Mouse (Mus musculus) adipocyte (in vitro differentiated cells): ENCODE measurements around the gene Wdr90.

Source experiments
- DNase-seq: peaks from one replicate; pipeline ENCODE4 v3.0.0-alpha.2; 2016; ENCODE audit warnings: low spot score

Wdr90 gene

DNA sequence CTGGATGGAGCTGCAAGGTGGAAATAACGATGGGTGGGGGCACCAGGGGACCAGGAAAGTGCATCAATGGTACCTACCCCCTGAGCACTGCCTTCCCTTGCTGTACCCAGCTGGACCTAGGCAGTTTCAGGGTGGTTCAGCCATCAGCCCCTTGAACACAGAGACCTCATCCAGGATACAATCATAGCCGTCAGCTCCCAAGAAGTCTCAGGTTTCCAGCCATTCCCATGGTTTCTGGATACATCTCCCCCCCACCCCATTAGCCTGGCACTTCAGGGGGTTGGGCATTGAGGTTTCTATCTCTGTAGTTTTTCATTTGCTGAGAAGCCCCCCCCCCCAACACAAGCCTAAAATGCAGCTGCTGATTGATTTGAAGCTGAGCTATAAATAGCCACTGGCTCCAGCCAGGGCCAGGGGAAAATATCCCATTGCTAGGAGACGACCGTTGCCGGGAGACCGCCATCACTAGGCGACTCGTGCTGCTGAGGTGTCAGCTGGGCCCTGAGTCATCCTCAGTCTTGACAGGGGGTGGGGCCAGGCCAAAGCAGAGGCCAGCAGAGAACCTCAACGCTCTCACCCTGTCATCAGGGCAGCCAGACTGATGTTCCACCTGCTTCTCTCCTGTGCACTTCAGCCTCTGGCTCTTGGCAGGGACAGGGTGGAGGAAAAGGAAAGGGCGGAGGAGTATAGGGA, 58.3 kb downstream of the Wdr90 start:
- DNase-seq = no peak

DNA sequence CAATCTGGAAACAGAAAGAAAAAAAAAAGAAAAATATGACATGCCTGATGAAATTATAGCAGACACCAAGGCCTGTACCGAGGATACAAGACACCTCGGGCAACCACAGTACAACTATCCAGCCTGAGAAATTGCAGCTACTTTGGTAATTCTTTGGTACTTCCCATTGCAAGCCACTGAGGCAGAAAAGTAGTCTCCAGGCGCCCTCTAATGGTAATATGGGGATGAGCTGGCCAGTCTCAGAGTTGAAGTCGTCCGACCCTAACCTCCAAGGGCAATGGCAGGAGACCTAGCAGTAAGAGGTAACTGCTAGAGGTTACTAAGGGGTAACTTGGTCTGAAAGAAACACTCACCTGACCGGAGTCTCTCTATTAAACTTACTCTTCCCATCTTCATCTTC, 60.3 kb downstream of the Wdr90 start:
- DNase-seq = peak; percentile 88

DNA sequence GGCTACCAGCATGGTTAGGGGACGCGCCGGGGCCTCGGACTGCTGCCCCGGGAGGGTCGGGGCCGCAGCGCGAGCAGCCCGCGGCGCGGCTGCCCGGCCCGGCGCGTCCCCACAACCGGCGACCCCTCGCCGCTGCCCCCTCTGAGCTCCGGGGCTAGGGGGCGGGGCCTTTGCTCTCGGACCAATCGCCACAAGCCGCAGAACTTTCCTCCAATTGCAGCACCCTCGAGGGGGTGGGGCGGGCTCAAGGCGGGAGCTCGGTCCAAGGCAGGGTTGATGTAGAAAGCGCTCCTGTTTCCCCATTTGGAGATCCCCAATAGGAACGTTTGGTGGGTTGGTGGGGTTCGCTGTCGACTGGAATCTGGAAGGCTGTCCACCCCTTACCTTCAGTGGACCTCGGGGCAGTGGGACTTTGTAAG, 64.3 kb downstream of the Wdr90 start, which contains the start of gene Metrn:
TSS of gene Metrn (minus strand) at position 186 of the 419 bp plus-strand sequence.
- peak; percentile 78 for DNase-seq

DNA sequence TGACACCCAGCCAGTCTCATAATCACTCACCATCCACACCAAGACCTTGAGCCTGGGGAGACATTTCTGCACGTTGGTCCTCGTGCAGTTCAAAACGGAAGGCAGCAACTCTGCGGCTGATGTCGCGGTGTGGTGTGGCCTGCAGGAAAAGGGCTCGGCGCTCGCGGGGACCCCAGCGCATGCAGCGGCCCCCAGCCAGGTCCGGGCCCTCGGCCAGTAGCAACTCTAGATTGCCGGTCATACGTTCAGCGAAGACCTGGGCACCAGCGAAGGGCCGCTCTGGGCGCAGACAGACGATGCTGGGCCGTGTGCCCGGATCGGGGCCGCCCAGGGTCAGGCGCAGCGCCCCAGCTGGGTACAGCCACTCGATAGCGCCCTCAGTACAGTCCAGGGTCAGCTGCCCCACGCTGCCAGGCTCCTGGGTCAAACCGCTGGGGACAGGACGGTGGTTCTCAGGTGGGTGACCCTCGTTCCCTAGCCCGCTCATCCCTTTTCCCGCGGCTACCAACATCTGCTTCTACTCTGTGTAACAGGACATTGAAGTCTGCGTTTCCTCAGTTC, 65.0 kb downstream of the Wdr90 start:
- peak; percentile 32 for DNase-seq

DNA sequence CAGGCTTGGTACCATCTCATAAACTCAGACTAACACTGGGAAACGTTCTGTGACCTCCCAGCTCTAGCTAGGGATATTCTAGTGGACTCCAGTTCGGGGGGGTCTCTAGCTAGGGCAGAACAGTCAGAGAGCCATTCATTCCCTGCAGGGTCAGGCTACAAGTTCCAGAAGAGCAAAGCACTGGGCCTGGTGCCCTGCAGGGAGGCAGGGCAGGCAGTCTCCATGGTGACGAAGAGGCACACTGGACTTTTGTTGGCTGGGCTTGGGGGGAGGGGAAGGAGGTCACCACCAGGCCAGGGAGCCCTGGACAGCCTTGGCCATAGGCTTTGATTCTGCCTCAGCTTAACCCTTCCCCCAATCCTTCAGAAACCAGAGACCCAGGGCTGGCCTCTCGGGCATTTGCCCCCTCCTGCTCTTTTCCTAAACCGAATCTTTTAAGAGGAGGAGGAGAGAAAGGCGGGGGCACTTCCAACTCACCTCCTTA, 65.7 kb downstream of the Wdr90 start, which contains the start of gene AC134908.4:
TSS of gene AC134908.4 (minus strand) at position 51 of the 484 bp plus-strand sequence.
- DNase-seq = peak; percentile 92

DNA sequence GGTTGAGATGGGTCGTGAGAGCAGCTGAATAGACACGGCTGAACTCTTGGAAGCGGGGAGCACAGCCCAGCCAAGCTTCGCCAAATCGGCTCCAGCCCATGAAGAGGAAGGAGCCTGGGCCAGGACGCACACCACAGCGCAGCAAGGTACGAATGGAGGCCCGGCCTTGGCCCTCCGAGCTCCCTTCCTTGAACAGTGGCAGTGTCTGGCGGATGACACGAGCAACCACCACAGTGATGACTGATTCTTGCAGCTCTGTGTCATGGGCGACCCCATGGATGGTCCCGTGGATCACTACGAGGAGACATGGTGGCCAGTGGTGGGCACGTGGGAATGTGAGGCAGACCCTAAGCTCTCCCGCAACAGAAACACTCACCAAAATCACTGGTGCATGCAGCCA, 66.3 kb downstream of the Wdr90 start:
- DNase-seq = no peak
